Mouse (Mus musculus) megakaryocyte, embryonic 14.5 days (primary cell): ENCODE results near the gene Gsta1.

Source experiments
- FLI1 ChIP-seq: IDR thresholded peaks from 2 replicates; pipeline ENCODE4 v1.6.1; 2012; ENCODE audit warnings: low read length, inconsistent platforms, mixed read lengths
- GATA1 ChIP-seq: IDR thresholded peaks from 3 replicates; pipeline ENCODE4 v1.6.1; 2012; ENCODE audit warnings: mixed read lengths, low read length, inconsistent platforms, borderline replicate concordance

- TF ChIP-seq GATA1 (no peak), FLI1 (no peak)
Measured at GRCm38 (mm10) chr9:78191736-78192135, 38.7 kb upstream of the Gsta1 start.
